ENCODE assay signal across 9 mouse cellular contexts in the genomic region with DNA sequence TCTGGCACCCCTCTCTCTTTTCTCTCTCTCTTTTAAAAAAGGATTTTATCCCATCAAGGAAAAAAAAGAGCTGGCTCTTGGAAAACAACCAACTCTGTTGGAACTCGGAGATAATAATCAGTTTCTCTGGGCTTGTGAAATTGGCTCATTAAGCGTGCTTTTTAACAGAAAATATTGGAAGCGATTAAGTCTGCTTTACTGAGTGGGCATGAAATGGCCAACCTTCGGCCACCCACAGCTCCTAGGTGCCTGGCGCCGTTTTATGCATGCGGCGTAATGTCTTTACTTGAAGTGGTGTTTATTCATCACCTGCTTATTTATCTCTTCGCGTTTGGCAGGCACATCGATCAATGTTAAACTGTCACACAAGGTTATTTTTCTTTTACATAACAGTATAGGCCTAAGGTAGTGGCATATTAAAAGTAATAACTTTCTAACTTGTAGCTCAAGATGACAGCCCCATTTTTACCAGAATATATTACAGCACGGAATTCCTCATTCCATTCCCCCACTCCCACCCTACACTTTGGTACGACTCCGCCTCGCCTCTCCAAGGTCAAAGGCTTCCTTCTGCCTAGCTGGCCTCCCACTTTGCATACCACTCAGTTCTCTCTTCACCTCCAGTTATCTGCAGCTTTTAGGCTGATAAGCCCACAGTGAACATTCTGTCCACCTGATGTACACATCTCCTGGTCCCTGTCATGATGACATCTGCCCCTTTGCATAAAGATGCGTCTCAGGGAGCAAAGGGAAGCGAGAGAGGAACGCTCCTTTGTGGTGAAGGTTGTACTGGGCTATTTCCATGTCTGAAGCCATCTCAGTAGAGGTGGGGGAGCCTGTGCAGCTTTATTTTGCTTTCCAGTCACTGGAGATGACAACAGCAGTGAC.
DNase-seq lines count a peak whose midpoint lies in the region; ATAC-seq and TF ChIP-seq lines count a peak whose summit lies in the region.
"Had no signal": no experiment of that assay in that cellular context is flagged by ENCODE, and none has a peak within 500 bp of the region (broad histone marks: within the 10 kb centered on the region; RNA-seq: fewer than 3 reads in every experiment).

No protein-coding gene starts in this region.

- peak; percentile 51 for ATAC-seq in lung, embryonic 16.5 days (ENCODE audit: low read depth)
- peak; percentile 58 for ATAC-seq in neural tube, embryonic 15.5 days (ENCODE audit: low FRiP score)

- 38% methylated on average over 18 of the region's 18 CpGs for WGBS in lung, embryonic 16.5 days
- 42% methylated on average over 18 of the region's 18 CpGs for WGBS in lung, adult 2 months
- 73% methylated on average over 18 of the region's 18 CpGs for WGBS in hindbrain, embryonic 10.5 days
- WGBS in neural tube, embryonic 15.5 days = 52% methylated on average over 18 of the region's 18 CpGs

- no peak for TF ChIP-seq CTCF in lung, adult 2 months (IDR thresholded peaks at IDR 0.05; ENCODE audit: insufficient read depth, low read length)
- TF ChIP-seq CTCF in gastrocnemius, adult 2 months (IDR thresholded peaks at IDR 0.05) = no peak

- no peak overlapping the region for H3K4me2 ChIP-seq in lung, embryonic 16.5 days (ENCODE audit: low read depth, low read length)
- no peak overlapping the region for H3K4me2 ChIP-seq in neural tube, embryonic 15.5 days

- no peaks in the 10 kb centered on the region for H3K9me3 ChIP-seq in lung, embryonic 16.5 days (ENCODE audit: control insufficient read depth, low read length)
- H3K9me3 ChIP-seq in hindbrain, embryonic 10.5 days = no peaks in the 10 kb centered on the region
- no peaks in the 10 kb centered on the region for H3K9me3 ChIP-seq in neural tube, embryonic 15.5 days (replicated peaks)
- H3K9me3 ChIP-seq: limb, embryonic 13.5 days had no signal

- H3K4me1 ChIP-seq in lung, embryonic 16.5 days (replicated peaks; ENCODE audit: control insufficient read depth, insufficient read depth, low read length) = peaks cover 6% of the 10 kb centered on the region
- H3K4me1 ChIP-seq in lung, adult 2 months (ENCODE audit: control insufficient read depth, insufficient read depth, low read length) = no peaks in the 10 kb centered on the region
- peaks cover 18% of the 10 kb centered on the region for H3K4me1 ChIP-seq in hindbrain, embryonic 10.5 days (replicated peaks)
- H3K4me1 ChIP-seq in neural tube, embryonic 15.5 days = peaks cover 11% of the 10 kb centered on the region

- no peak for TF ChIP-seq POLR2A in lung, adult 2 months (IDR thresholded peaks at IDR 0.05; ENCODE audit: borderline replicate concordance, extremely low read depth, low read depth, low read length)

- H3K27me3 ChIP-seq in lung, embryonic 16.5 days (ENCODE audit: control insufficient read depth, insufficient read depth, low read depth, low read length) = no peaks in the 10 kb centered on the region
- H3K27me3 ChIP-seq in hindbrain, embryonic 10.5 days (ENCODE audit: insufficient read depth, poor library complexity, severe bottlenecking) = no peaks in the 10 kb centered on the region
- H3K27me3 ChIP-seq in neural tube, embryonic 15.5 days (replicated peaks) = no peaks in the 10 kb centered on the region
- H3K27me3 ChIP-seq: limb, embryonic 13.5 days had no signal

- H3K4me3 ChIP-seq in lung, embryonic 16.5 days (ENCODE audit: low read length) = no peak overlapping the region
- H3K4me3 ChIP-seq in lung, adult 2 months (replicated peaks; ENCODE audit: extremely low read depth, low read depth, low read length) = no peak overlapping the region
- H3K4me3 ChIP-seq in hindbrain, embryonic 10.5 days = no peak overlapping the region
- H3K4me3 ChIP-seq in neural tube, embryonic 15.5 days (replicated peaks) = no peak overlapping the region
- no peak overlapping the region for H3K4me3 ChIP-seq in gastrocnemius, adult 2 months
- H3K4me3 ChIP-seq: limb, embryonic 13.5 days had no signal

- no peak overlapping the region for H3K9ac ChIP-seq in lung, embryonic 16.5 days (ENCODE audit: low read length)
- no peak overlapping the region for H3K9ac ChIP-seq in neural tube, embryonic 15.5 days (replicated peaks)
- H3K9ac ChIP-seq: limb, embryonic 13.5 days had no signal

- no peak overlapping the region for H3K27ac ChIP-seq in lung, embryonic 16.5 days (ENCODE audit: low read length)
- peak overlapping the region; percentile 56; the same call in 1 of the 2 replicates for H3K27ac ChIP-seq in hindbrain, embryonic 10.5 days
- no peak overlapping the region for H3K27ac ChIP-seq in neural tube, embryonic 15.5 days (replicated peaks)
- no peak overlapping the region for H3K27ac ChIP-seq in gastrocnemius, adult 2 months
- H3K27ac ChIP-seq: limb, embryonic 13.5 days had no signal

- intact Hi-C loops in gastrocnemius, adult 2 months (cut with DNase I) = no loop called here

- H3K36me3 ChIP-seq in lung, embryonic 16.5 days (ENCODE audit: control insufficient read depth, insufficient read depth, low read length) = no peaks in the 10 kb centered on the region
- H3K36me3 ChIP-seq in hindbrain, embryonic 10.5 days = no peaks in the 10 kb centered on the region
- H3K36me3 ChIP-seq in neural tube, embryonic 15.5 days = no peaks in the 10 kb centered on the region
- H3K36me3 ChIP-seq: limb, embryonic 13.5 days had no signal

- peak; percentile 27 to 44 for DNase-seq in cerebellum, postnatal 10 days
- DNase-seq in cerebellum, postnatal 4 days (ENCODE audit: low spot score in 2 of 2) = no peak
- no peak for DNase-seq in lung, adult 2 months
- no peak for DNase-seq in hindbrain, embryonic 10.5 days (ENCODE audit: low spot score)
- DNase-seq in gastrocnemius, adult 2 months = no peak
- no peak for DNase-seq in ovary, adult 18-20 months (ENCODE audit: low spot score)

Comparison
In these comparisons a context has a peak if more than half of its experiments do, and no peak if none do; other contexts are left out.
1. DNase-seq: peak in cerebellum, postnatal 10 days (2 of 2); none in cerebellum, postnatal 4 days (0 of 2), lung, adult 2 months (single experiment), hindbrain, embryonic 10.5 days (single experiment), gastrocnemius, adult 2 months (single experiment) and ovary, adult 18-20 months (single experiment).